Mouse (Mus musculus) testis, adult 2 months (tissue): Measurements from ENCODE around the gene Chd2.

Experiments
- CTCF ChIP-seq: fragments of 200-500 bp; IDR thresholded peaks from 2 replicates; pipeline ENCODE4 v1.5.1; 2012; ENCODE audit warnings: low read depth, mild to moderate bottlenecking, inconsistent platforms, low read length, moderate library complexity; ENCODE audit not compliant: control insufficient read depth, insufficient read depth, insufficient replicate concordance
- POLR2A ChIP-seq: fragments of 200-500 bp; IDR thresholded peaks from 2 replicates; pipeline ENCODE4 v1.6.1; 2012; ENCODE audit warnings: low read depth, mild to moderate bottlenecking, inconsistent platforms, low read length, moderate library complexity; ENCODE audit not compliant: control insufficient read depth

- TF ChIP-seq POLR2A (no peak), CTCF (no peak)
Observed at GRCm38 (mm10) chr7:73391002-73391517, 150.6 kb downstream of the Chd2 start.
